Mouse (Mus musculus): ENCODE results near the gene Unc45a.

The Unc45a gene

DNA sequence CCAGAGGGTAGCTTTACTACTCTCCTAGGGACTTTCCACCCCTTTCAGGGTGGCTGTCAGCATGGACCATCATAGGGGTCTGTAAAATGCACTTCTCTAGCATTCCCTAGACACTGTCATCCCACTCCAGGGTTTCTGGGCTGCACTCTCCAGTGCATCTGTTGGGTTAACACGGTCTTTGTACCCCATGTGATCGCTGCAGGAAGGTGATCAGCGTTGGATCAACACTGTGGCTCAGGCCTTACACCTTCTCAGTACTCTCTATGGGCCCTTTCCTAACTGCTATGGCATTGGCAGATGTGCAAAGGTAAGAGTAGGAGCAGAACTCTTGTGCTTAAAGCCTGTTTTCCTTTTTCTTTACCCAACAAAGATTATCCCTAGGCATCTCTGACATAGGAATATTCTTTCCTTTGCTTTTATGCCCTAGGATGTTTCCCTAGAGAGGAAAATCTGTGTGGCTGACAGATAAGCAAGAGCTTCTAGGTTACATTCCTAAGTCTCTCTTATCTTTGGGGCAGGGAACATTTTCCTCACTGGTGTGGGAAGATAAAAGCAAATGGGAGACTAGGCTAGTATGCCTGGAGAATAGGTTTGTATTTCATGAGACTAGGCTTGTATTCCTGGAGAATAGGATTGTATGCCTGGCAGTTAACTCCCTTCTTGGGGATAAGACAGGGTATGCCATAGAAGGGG, 57.4 kb downstream of the Unc45a start:
- no peak for DNase-seq (ENCODE audit: low spot score in 2 of 2)

DNA sequence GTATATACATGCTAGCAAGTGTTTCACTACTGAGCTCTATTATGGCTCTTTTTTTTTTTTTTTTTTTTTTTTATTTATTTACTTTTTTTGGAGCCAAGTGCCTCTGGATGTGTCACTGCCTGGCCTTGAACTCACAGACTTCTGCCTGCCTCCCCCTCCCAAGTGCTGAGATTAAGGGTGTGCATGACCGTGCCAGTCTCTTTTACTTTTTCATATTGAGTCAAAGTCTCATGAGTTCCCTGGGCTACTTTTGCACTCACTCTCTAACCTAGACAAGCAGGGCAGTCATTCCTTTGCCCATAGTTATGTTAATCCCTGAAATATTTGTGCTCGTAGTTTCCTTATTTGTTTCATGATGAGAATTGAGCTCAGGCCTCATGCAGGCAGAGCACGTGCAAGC, 59.2 kb downstream of the Unc45a start:
- no peak for DNase-seq (ENCODE audit: low spot score in 2 of 2)

DNA sequence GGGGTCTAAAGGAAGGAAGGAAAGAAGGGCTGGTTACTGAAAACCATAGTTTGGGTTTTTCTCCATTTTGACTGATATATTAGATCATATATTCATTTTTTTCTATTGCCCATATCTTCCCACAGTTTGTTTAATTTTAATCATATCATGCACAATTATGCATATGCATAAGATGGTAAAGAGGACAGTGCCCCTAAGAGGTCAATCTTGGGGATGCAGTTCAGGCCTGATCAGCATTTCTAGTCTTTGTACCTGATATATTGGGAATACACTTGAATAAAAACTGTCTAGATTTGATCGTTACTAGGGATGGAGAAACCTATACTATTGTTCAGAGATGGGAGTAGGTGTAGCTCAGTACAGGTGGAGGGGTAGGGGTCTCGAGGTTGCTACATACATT, 59.8 kb downstream of the Unc45a start:
- DNase-seq (ENCODE audit: low spot score in 2 of 2): no peak

DNA sequence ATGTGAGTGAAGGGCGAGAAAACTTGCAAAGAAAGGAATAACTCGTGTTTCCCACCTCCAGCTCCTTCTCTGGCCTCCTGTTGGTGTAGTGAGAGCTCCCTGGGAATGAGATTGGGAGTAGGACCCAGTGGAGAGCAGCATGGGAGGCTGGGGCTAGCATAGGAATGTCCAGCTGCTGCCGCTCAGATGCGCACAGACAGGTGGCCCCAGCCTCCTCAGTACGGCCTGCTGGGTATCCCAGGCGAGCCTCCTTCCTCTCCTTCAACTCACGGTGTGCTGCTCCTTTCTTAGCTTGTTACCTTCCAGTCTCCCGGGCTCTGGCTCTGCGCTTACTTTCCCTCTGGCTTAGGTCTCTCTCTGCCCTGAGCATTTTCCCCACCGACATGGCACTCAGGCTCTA, 60.8 kb downstream of the Unc45a start:
- no peak for DNase-seq (ENCODE audit: low spot score in 2 of 2)

DNA sequence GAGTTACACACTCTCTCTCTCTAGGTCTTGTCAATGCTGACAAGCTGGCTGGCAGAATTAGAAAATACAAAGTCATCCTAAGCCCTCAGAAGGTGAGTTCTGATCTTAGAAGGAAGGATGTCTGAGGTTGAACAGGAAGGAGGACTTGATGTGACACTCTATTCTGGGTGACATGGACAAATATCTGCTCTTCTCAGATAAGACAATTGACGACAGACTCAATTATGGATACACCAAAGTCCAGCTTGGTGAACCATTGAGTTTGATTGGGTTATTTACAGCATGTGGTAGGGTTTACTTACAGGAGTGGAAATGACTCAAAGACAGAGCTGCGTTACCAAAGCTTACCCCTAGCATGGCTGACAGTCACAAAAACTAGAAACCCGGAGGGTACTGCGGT, 64.4 kb downstream of the Unc45a start:
- DNase-seq (ENCODE audit: low spot score in 2 of 2): no peak

All from right cerebral cortex, postnatal 10 days (tissue).